Mouse (Mus musculus) cerebellum, adult 9-11 months (tissue): ENCODE data around the gene Cope.

Experiments
- DNase-seq: peaks from one replicate; pipeline ENCODE4 v3.0.0; 2022

The Cope gene

DNA sequence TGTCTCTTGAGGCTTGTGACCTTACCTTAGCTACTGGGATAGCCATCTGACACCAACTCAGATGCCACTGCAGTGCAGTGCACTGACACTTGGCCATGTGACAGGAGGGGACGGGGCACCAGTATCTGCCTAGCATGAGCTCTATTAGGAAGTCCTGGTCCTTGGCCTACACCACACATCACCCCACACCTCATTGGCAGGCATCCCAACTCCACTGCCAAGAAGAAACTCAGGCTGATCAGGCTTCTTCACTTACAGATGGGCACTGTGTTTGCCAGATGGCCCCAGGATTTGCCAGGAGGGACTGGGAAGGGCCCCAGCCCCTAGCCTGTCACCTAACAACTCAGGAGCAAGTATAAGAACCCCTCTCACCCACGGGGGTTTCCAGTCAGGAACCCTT is 11.1 kb downstream of the Cope start:
- DNase-seq, result peak; percentile 58

DNA sequence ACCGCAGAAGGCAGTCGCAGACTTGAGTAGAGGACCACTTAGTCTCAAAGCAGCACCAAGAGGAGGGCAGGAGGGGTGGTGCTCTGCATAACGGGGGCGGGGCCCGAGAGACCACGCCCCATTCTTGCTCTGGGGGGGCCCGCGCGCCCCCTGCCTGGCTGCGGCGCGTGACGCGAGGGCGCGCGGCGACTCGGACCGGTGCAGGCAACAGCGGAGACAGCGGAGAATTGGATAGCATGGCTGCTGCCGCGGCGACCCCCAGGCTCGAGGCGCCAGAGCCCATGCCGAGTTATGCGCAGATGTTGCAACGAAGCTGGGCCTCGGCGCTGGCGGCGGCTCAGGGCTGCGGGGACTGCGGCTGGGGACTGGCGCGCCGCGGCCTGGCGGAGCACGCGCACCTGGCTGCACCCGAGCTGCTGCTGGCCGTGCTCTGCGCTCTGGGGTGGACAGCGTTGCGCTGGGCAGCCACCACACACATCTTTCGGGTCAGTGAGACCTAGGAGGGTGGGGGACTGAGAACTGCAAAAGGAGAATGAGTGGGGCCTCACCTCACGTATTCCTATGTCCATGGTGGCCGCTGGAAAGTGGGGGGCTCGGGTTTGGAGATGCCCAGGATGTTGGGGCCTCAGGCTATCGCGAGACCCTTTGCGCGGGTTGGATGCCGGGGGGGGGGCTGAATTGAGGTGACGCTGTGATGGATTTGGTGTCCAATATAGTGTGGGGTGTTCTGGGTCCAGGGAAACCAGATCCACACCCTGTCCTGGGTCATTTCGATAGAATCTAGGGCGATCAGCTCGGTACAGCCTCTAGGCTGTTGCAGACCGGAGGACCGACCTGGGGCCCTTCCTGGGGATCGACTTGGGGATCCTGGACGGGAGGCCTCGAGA is 13.5 kb downstream of the Cope start, which contains the start of gene Cers1:
Gene Cers1, plus strand, starts transcription at position 152 of the 887 bp plus-strand sequence.
- DNase-seq, result peak; percentile 82

- DNase-seq, result peak; percentile 74
These were observed 14.5 kb downstream of the Cope start for GRCm38 (mm10) chr8:70316511-70317504.

DNA sequence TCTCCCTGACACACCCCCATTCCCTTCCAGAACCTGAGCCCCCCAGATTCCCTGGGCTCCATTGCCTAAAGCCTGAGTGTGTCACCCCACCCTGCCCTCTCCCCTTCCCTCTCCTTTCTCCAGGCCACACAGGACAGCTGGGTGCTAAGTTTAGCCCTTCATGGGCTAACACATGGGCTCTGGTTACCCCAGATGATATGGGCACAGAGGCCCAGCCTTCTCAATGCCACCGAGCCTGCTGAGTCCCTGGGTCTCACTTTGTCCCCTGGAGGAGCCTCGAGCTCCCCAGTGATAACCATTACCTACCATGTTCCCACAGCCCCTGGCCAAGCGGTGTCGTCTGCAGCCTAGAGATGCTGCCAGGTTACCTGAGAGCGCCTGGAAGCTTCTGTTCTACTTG is 15.6 kb downstream of the Cope start:
- no peak for DNase-seq

GRCm38 (mm10) chr8:70323716-70324115 is 21.4 kb downstream of the Cope start:
- no peak for DNase-seq

GRCm38 (mm10) chr8:70327512-70327911 is 25.2 kb downstream of the Cope start:
- no peak for DNase-seq

DNA sequence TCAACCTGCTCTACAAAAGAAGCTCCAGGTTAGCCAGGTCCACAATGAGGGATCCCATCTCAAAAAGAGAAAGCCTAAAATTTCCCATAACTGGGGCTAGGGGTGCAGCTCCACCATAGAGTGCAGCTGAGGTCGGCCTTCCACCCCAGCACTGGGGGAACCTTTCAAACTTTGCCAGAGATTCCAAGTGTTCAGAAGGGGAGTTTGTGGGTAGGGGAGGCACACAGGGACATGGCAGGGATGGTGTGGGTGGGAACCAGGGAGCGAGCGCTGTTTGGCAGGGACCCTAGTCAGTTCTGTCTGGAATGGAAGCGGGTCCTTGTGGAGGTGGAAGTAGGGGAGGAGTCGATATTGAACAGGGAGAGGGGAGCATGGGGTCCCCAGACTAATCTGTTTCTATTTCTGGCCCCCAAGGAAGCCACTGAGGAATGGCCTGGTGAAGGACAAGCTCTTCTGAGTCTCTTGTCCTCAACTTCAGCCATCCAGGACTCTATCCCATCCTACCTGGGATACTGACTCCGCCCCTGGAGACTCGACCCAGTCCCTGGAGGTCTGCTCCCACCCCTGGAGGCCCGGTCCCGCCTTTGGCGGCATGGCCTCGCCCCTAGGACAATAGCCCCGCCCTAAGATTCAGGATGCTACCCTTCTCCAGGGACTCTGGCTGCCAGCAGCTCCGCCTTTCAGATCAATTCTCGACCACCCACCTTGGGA is 27.0 kb downstream of the Cope start, which contains the start of gene Gdf1:
Gene Gdf1, plus strand, starts transcription at position 694 of the 711 bp plus-strand sequence.
- DNase-seq, result no peak

GRCm38 (mm10) chr8:70329835-70330740 is 27.8 kb downstream of the Cope start:
- peak; percentile 64 for DNase-seq

DNA sequence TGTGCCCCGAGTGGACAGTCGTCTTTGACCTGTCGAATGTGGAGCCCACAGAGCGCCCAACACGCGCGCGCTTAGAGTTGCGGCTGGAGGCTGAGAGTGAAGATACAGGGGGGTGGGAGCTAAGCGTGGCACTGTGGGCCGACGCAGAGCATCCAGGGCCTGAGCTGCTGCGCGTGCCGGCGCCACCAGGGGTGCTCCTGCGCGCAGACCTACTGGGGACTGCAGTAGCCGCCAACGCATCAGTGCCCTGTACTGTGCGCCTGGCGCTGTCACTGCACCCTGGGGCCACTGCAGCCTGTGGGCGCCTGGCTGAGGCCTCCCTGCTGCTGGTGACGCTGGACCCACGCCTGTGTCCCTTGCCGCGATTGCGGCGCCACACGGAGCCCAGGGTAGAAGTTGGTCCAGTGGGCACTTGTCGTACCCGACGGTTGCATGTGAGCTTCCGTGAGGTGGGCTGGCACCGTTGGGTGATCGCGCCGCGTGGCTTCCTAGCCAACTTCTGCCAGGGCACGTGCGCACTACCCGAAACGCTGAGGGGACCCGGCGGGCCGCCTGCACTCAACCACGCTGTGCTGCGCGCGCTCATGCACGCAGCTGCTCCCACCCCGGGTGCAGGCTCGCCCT is 28.5 kb downstream of the Cope start:
- peak; percentile 61 for DNase-seq

DNA sequence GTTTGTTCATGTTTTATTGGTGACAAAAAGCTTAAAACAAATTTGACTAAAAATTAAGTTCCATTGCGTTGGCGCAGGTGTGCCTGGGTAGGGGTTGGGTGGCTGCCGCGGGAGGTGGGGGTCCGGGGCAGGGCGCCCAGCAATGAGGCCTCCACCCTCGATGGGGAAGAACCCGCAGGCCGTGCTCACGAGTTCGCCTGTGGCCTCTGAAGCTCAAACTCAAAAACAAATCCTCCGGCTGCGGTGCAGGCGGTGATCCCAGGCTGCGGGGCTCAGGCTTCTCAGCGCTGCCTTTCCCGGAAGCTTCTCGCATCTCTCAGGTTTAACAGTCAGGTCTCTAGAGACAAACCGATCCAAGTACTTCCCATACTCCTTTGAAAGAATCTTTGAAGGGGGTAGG is 29.2 kb downstream of the Cope start:
- peak; percentile 53 for DNase-seq

GRCm38 (mm10) chr8:70332070-70332877 is 30.0 kb downstream of the Cope start:
- peak; percentile 85 for DNase-seq

- DNase-seq, result peak; percentile 49
These were observed 30.5 kb downstream of the Cope start for GRCm38 (mm10) chr8:70332878-70333202.

DNA sequence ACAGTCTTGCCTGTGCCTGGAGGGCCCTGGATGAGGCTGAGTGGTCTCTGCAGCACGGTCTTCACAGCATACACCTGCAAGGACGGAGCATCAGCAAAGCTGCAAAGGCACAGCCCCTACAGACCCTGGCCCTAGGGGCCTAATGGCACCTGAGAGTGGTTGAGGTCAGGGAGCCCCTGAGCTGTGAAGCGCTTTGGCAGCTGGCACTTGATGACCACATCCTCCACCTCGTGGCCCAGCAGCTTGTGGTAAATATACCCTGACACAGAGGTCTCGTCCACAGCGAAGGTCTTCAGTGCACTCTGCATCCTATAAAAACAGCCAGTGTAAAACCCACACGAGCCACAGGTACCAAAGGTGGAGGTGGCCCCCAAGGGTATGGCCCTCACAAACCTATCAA is 36.6 kb downstream of the Cope start:
- DNase-seq, result no peak

DNA sequence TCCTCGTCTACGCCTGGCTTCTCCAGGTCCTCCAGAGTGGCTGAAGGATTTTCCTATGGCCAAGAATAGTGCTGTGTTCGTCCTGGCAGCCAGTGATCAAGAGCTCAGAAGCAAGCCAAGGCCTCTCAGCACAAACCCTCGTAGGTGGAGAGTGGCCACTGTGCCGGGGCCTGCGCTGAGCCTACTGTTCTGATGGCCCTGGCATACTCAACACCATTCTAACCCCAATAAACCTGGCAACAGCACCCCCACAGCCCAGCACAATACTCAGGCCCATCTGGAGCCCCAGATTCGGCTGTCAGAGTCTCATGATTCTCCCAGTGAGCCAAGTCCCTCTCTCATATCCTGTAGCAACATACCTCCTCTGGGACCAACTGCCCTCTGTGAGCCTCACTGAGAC is 38.3 kb downstream of the Cope start:
- peak; percentile 78 for DNase-seq

GRCm38 (mm10) chr8:70342007-70342406 is 39.7 kb downstream of the Cope start:
- DNase-seq, result peak; percentile 78

GRCm38 (mm10) chr8:70343076-70343475 is 40.8 kb downstream of the Cope start:
- no peak for DNase-seq

GRCm38 (mm10) chr8:70343696-70344095 is 41.4 kb downstream of the Cope start:
- DNase-seq, result peak; percentile 67

DNA sequence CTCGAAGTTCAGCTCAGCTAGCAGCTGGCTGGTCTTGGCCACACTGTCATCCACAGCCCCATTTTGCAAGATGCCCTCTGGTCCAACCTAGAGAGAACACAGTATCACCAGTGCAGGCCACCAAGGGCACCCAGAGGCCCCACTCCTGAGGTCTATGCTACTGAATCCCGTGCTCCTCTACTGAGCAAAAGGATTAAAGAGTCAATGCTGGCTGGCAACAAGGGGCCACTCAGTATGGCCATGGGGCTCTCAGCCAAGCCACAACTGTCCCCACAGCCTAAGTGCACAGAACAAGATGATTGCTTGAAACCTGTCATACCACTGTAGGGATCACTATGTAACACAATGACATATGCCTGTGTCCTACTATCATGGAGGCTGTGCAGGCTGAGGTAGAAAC is 42.0 kb downstream of the Cope start:
- DNase-seq, result no peak

GRCm38 (mm10) chr8:70347443-70347842 is 45.1 kb downstream of the Cope start:
- no peak for DNase-seq

GRCm38 (mm10) chr8:70347860-70348420 is 45.6 kb downstream of the Cope start:
- peak; percentile 57 for DNase-seq
